Mouse (Mus musculus) fat pad, adult 2 months (tissue): ENCODE measurements at regions not wholly inside any gene's neighbourhood (a gene's known extent, or its start where the extent isn't known, plus 50 kb on each side); places are given as distances from the start of the nearest gene placed in this dataset.

Experiments used
- DNase-seq: peaks from one replicate; pipeline ENCODE4 v3.0.0-alpha.2; 2011; ENCODE audit warnings: low read depth, low spot score; ENCODE audit errors: extremely low read depth

DNA sequence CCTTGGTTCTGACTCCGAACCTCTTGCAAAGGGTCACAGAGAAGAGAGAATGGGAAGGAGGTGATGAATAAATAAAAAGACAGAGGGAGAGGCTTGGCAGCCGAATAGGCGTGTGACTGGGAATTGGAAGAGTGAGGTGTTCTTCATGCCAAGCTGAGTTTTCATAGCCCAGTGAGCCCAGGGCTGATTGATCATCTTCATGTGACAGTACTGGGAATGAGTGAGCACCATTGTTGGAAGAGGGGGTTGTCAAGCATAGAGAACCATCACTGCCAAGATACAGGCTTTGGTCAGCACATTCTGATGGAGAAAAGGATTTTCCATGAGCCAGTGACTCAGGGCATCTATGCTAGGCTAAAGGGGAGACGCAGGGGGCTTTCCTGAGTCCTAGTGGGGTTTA, 163.0 kb downstream of the Slc30a10 start:
- DNase-seq = no peak

DNA sequence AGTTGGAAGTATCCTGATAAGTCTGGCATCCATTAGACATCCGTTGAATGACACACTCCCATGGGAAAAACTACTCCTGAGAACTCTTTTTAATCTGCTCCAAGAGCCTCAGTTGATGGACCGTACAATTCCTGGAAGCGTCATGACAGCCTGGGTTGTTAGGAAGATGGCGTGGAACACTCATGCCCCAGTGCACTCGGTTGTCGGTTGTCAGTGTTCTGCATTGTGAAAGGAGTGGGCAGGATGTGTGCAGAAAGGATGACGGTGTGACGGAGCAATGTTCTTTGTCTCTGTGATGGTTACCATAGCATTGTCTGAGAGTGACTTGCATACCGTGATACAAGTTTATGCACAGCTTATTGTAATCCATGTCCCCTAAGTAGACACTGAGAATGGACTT, 164.4 kb downstream of the Slc30a10 start:
- DNase-seq = no peak

DNA sequence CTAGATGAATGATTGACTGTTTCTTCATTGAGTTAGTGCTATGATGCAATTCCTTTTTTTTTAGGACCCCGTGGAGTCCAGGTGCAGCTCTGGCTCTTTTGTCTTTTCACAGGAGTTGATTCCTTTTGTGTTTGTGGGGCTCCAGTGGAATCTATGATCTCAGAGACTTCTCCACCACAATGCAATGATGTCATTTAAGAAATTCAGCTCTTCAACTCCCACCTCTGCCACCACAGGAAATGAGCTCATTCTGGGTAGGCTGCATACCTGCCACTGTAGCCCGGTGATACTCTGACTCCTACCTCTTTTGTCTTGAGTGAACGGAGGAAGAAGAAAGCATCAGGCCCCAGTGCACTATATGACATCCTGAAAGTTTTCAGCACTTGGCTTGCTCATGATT, 173.8 kb downstream of the Slc30a10 start:
- DNase-seq = no peak

DNA sequence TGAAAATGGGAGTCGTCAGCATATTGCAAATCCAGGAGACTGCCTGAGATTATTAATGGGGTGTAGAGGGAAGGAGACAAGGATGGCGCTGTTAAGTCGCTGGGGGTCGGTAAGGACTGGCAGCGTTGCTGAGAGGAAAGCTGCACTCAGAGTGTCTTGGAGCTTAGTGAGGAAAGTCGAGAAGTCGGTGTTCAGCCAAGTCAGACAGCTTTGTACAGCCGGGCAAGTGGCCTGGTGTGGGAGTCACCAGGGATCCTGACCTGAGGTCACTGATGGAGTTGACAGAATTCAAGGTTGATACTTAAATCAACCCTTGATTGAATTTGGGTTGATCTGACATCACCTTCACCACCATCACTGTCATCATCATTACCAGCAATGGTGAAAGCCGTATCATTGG, 175.3 kb downstream of the Slc30a10 start:
- DNase-seq = no peak

DNA sequence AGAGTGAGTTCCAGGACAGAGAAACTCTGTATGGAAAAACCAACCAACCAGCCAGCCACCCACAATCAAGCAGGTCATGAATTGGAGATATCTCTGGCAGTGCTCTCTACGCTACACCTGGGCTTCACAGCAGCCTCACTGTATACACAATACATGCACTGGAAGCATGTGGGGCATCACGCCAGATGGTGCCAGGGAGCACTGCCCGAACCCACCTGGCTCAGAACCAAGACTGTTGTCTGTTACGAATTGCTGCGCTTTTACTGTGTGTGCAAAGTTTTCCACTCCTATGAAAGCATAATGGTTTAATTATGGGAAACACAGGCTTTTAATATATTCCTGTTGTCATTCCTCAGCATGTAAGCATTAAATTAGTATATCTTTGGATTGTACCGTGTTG, 184.0 kb downstream of the Slc30a10 start:
- no peak for DNase-seq

DNA sequence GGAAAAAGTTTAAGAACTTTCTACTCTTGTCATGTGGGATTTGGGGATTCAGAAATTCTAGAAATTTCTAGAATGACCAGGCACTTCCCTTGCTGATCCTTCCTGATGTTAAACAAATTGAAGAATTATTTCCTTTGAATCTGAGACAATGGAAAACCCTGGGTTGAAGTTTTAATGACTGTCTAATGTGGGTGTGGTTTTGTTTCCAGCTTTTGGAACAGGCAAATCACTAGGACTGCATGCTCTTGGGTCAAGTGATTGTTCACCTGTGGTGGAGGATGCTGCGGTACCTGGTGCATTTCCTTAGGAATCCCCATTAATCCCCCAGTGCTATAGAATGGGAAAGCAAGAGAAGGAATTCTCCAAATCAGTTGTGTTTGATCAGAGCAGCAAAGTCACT, 184.8 kb downstream of the Slc30a10 start:
- DNase-seq = no peak

DNA sequence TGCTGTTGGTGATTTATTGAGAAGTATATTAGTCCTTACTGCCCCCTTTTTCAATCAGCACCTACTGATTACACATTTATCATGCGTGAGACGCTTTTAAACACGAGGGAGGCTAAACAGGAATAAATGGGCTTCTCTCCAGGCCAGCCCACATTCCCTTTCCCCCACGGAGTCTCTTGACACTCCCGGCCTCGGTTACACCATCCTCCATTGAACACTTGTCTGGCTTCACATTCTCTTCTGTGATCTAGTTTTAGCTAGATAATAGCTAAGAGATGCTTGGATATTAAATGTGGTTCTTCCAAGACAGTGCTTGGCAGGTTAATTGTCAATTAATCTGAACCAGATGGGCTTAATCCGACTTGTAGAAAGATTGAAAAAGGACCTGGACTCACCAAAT, 189.4 kb downstream of the Slc30a10 start:
- DNase-seq = no peak

DNA sequence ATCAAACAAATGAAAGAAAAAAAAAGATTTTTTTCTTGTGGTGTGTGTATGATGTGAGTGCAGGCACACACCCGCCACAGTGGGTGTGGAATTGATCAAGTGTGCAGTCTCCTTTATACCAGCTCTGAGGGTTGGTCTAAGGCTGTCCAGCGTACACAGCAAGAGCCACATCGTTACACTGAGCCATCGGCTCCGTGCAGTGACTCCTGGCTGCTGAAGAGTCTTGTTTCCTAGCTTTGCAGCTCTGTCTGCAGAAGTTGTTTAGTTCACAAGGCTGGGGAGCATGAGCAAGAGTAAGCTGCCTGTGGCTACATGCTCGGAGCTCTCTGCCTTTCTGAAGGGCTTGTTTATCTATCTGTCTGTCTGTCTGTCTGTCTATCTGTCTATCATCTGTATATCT, 193.5 kb downstream of the Slc30a10 start:
- no peak for DNase-seq

DNA sequence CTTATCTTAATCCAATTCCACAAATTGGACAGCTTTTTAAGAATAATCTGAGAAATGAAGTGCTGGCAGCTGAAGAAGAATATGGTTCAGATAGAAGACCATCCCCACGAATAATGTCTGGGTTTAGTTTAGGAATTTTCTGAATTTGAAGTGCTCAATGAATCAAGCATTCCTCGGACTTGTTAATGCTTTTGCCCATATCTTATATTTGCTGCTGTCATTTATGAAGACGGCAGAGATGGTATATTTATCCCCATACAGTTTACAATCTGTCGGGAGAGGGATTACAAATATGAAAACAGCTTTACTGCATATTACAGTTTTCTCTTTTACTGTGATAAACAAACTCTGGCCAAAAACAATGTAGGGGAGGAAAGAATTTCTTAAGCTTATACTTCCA, 194.3 kb downstream of the Slc30a10 start:
- DNase-seq = no peak

DNA sequence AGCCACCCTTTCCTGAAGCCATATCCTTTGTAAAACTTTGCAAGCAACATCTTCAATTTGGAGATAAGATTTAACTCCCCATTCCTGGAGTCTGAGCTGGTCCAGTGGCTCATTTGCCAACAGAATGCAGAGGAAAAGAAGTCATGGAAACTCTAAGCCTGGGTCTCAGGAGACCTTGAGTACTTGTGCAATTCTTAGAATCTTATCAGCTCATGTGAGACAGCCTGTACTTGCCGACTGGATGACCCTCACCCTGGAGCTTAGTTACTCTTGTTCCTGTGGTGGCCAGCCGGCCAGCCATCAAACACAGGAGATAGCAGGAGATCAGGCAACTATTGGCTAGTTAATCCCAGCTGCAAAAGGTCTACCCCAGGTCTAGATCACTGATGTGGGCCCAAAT, 196.3 kb downstream of the Slc30a10 start:
- no peak for DNase-seq

DNA sequence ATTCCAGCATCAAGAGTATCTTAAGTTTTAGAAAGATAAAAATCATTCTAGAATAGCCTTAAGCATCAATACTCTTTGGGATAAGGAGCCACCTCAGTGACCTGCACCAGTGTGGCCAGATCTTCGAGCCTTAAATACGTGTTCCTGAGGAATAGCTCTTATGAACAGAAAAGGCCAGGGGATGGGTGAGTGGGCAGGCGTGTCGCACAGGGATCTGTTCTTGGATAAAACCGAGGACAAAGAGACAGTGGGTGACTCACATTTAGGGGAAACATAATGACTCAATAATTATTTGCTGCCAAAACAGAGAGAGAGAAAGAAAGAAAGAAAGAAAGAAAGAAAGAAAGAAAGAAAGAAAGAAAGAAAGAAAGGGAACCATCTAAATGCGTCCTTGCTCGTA, 200.4 kb downstream of the Slc30a10 start:
- DNase-seq = no peak

DNA sequence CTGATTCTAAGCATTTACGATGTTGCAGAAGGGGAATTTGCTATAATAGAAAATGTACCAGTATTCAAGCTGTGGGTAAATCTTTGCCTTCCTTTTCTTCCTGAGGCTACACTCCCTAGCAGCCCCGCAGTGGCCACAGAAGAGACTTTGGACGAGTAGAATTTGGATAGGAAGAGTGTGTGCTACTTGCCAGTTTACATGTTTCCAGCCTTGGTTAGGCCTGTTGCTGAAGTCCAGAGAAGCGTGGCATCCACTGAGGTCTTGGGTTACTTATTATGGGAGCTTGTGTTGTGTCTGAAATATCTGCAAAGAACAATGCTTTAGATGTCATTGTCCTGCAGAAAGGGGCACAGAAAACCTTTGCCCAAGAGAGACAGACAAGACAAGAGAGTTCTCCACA, 200.8 kb downstream of the Slc30a10 start:
- no peak for DNase-seq

DNA sequence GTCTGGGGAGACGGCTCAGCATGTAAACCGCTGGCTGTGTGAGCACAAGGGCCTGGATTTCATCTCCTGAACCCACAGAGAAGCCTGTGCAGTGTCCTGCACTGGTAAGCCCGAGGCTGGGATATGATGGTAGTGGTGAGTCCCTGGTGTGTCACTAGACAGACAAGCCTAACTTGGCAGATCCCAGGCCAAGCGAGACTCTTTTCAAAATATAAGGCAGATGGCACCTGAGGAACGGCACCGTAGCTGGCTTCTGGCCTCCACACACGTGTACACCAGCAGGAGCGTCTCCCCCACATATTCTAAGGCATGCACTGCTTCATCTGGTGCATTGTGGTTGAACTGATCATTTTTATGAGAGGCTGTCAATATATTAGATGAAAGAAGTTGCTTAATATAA, 202.6 kb downstream of the Slc30a10 start:
- no peak for DNase-seq

DNA sequence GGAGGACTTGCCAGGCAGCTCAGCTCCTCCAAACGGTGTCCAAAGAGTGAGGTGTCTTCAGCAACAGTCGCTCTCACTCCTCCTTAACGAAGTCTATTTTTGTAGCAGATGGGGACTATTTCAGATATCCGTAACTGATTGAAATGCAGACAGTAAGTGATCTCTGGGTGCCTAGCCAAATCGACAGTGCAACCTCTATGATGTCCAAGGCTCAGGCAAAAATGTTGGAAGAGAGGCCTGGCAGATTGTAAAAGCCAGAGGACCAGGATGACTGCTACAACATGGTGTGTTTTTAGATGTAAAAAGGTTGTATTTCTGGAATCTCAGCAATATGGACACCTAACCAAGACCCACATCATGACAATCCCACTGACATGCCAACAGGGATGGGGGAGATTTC, 204.8 kb downstream of the Slc30a10 start:
- no peak for DNase-seq

DNA sequence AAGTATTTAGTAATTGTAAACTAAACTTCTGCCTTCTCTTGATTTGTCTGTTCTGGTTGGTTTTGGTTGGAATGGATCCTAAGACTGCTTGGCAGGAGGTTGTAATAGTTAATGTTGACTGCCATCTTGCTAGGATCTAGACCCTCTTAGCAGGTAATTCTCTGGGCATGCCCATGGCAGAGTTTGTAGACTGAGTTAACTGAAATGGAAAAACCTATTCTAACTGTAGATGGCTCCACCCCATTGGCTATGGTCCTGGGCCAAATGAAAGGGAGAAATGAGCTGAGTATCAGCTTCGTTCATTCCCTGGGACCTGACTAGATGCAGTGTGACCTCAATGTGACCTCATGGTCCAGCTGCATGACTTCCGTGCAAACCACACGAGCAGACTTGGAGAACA, 207.7 kb downstream of the Slc30a10 start:
- DNase-seq = no peak

DNA sequence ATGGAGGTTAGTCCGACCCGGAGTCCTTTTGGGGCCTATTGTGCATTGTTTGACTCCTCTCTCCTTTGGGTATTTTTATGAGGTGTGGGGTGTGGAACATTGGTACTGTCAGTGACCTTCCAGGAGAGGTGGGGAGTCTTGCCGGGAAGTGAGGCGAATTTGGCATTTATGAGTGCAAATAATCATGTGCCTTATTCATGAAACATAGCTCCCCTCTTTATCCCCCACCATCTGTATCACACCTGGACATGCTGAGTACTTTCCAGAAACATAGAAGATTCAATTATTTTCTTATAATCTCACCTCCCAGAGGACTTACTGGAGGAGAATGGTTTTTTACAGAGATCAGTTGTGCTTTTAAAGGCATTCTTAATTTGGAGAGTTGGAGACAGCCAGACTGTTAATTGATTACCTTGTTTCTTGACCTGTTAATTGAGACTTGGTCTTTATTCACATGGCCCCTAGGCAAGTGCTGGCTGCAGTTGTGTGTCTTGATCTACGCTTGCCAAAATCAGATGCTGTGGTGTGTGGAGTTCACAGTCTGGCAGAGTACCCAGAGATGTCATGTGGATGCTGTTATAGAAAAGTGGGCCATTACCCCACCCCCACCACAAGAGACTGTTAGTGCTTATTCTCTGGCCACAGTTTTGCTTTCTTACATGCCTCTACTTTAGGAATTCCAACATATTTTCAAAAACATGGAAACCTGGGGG, 215.5 kb downstream of the Slc30a10 start:
- no peak for DNase-seq

DNA sequence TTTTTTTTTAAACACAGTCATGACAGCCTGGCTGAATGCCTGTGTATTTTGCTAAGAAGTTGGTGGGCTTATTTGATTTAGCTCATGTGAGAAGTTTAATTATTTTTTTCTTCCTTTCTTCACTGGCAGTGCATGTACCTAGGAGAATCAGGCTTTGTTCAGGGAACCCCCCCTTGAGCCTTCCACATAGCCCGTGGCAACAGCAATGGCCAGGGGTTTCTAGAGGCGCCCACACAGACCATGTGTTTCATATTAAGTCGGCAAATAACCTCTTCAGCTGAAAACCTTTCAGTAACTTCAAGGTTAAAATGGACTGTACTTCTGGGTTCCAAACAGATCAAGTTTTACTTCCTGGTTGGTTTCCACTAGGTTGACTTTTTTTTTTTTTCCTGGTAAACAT, 218.3 kb downstream of the Slc30a10 start:
- no peak for DNase-seq

DNA sequence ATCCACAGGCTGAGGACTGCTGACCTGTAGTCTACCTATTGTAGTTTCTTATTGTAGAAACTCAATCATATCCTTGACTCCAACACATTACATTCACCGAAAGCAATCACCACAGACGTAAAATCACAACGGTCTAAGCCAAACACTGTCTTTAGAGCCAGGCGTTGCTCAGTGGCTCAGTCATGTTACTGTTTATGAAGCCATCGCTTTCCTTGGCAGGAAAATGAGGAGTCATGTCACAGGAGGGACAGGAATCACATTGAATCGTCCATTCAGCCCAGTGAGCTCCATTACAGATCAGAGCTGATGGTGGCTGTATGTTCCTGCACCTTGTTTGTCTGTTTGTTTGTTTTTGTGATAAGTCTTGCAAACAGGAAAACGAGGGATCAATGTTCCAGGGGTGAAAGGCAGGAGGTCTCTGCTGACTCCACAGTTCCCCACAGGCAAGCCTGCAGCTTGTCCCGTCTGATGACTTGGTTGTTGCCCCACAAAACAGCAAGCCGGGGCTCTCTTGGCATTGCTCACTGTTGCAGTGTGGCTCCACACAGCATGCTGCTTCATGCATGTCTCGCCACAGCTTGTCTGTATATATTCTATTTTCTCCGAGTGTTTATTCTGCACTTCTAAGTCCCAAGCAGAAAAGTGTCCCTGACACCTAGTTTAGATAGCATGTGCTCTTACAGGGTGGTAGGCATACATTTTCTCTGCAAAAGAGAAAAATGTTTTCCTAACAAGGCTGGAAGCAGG, 221.2 kb downstream of the Slc30a10 start:
- no peak for DNase-seq

DNA sequence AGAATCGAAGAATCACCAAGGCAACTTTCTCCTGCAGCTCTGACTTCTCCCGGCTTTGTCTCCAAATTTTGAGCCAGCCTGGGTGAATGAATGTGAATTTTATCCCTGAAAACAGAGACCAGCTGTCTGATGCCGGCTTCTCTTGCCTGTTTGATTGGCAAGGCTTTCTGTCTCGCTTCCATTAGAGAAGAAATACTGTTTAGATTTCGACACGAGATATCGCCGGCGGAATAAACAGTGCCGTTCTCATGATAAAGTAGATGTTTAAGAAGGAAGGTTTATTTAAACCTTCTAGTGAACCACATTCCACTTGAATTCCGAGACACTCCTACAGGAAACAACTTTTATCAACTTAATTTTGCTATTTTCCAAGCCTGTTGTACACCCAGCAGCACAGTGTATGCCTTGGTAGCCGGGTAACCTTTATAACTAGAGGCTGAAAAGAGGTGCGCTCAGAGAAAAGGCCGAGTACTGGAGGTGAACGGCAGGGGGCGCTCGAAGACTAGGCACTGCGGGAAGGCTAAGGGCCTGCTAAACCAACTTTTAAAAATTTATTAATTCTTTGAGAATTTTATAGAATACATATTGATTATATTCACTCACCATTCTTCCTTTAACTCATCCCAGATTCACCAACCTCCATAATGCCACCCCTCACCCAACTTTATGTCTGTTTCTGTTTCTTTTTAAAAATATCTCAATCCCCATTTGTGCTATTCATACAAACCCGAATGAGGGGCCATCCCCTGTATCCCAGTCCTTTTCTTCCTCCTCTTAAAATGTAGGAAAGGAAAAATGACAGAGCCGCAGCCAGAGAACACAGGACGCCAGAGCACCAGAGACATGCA, 227.2 kb downstream of the Slc30a10 start:
- no peak for DNase-seq

DNA sequence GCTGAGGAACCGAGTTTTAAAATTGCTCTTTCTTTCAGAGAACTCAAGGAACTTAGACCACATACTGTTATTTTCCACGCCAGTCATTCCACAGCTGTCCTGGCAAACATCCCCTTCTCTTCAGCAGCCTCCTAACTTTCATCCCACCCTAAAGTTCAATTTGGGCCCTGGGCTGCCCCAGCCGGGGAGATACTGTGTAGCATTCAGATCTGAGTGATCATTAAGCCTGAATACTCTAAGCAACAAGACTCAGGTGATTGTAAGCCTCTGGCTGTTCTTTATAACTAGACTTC, 227.8 kb downstream of the Slc30a10 start:
- DNase-seq = no peak

DNA sequence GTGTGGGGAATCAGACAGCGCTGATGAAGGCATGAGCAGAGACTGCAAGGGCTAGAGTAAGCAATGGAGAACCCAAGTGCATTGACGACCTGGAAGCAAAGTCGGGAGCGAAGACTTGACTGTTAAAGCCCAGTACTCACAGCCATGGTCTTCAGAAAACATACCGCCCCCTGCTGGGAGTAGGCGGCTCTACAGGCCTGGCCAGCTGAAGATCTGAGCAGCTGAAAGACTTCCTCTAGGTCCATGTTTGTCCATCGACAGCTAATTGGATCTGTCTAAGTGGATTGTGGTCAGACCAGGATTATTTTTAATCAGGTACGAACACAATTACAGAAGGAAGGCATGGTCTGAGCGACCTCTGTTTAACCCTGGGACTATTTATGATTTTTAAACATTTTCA, 230.0 kb downstream of the Slc30a10 start:
- DNase-seq = no peak

DNA sequence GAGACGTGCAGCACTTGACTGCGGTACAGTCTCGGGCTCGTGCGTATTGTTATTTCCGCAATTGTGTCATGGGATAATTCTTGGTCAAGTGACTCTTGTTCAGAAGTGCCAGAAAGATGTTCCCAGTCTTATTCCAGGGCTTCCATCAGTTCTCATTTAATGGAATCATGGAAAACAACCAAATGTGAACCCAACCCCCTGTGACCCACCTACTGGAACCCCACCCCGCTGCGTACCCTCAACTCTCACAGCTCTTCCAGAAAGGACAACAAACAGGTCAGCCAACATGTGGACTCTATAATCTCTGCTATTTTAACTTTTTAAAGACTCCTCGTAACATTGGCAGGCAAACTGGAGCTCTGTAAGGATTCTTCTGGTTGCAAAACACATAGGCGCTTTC, 233.9 kb downstream of the Slc30a10 start:
- DNase-seq = no peak
